ENCODE assay signal across 24 mouse cellular contexts in the genomic region with DNA sequence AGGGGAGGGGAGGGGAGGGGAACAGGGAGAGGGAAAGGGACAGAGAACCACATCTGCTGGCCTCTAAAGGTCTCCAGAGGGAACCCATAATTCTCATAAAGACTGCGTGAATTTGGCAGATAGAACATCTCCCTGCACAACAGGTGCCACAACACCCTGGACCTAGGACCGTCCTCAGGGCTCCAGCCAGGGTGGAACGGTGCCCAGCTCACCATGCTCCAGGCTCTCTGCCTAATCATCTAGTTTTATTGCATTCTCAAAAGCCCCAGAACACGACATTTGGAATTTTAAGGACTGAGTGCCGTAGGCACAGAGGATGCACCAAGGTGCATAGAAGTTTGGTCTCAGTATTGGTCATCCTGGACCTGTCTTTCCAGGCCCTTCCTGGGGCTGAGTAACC. TPM values are rescaled to one million over a fixed set of nuclear protein-coding genes. Genes with fewer than 3 reads are reported as not detected.
"Had no signal": no experiment of that assay in that cellular context is flagged by ENCODE, and none has a peak within 500 bp of the region (broad histone marks: within the 10 kb centered on the region; RNA-seq: fewer than 3 reads in every experiment).

No protein-coding gene starts in this region.

- ATAC-seq: midbrain, embryonic 13.5 days; midbrain, embryonic 16.5 days had no signal

- H3K36me3 ChIP-seq: limb, embryonic 12.5 days; limb, embryonic 15.5 days; lung, embryonic 15.5 days; midbrain, embryonic 10.5 days; midbrain, embryonic 13.5 days had no signal

- H3K4me3 ChIP-seq: limb, embryonic 12.5 days; limb, embryonic 15.5 days; lung, embryonic 15.5 days; midbrain, embryonic 10.5 days; midbrain, embryonic 13.5 days had no signal

- H3K27ac ChIP-seq: limb, embryonic 12.5 days; limb, embryonic 15.5 days; liver, embryonic 14.5 days; lung, embryonic 15.5 days; midbrain, embryonic 10.5 days; midbrain, embryonic 13.5 days had no signal

- H3K9me3 ChIP-seq: limb, embryonic 12.5 days; limb, embryonic 15.5 days; lung, embryonic 15.5 days; megakaryocyte, embryonic 14.5 days; midbrain, embryonic 10.5 days; midbrain, embryonic 13.5 days had no signal

- H3K4me1 ChIP-seq: limb, embryonic 12.5 days; limb, embryonic 15.5 days; midbrain, embryonic 13.5 days had no signal

- H3K9ac ChIP-seq: limb, embryonic 12.5 days; limb, embryonic 15.5 days; liver, embryonic 14.5 days; lung, embryonic 15.5 days; midbrain, embryonic 13.5 days had no signal

- DNase-seq: kidney, postnatal 14 days; kidney, postnatal 4 days; lung, adult 18-20 months; lung, postnatal 10 days; lung, postnatal 36 days; thymus, adult 18-20 months; thymus, postnatal 36 days had no signal

- H3K27me3 ChIP-seq: lung, embryonic 15.5 days; megakaryocyte, embryonic 14.5 days had no signal

- H3K4me2 ChIP-seq: limb, embryonic 12.5 days; limb, embryonic 15.5 days; lung, embryonic 15.5 days; midbrain, embryonic 13.5 days had no signal

RNA-seq across cellular contexts. Expression of a gene that starts 34.2 kb away (rescaled TPM):
- total RNA-seq: layer of hippocampus, adult 18-20 months; layer of hippocampus, postnatal 14 days; left cerebral cortex, adult 8-10 months; left cerebral cortex, postnatal 14 days; monocyte, adult 5-6 weeks had no signal
- polyA plus RNA-seq: limb, embryonic 12.5 days; limb, embryonic 15.5 days; liver, embryonic 14.5 days; midbrain, embryonic 10.5 days; midbrain, embryonic 13.5 days; neural tube, embryonic 11.5 days; neural tube, embryonic 14.5 days; stomach, embryonic 16.5 days; urinary bladder, adult 2 months had no signal

RNA-seq across cellular contexts. Expression of a gene that starts 34.9 kb away (rescaled TPM):
- total RNA-seq: monocyte, adult 5-6 weeks had no signal
